Mouse (Mus musculus): ENCODE measurements around the gene Ppif.

- TF ChIP-seq POLR2A (IDR thresholded peaks at IDR 0.05; ENCODE audit: borderline replicate concordance, extremely low read depth, insufficient read depth, insufficient read length, poor library complexity, severe bottlenecking) (no peak), CTCF (IDR thresholded peaks at IDR 0.05; ENCODE audit: borderline replicate concordance, extremely low read depth, insufficient read depth, insufficient read length) (no peak)
Measured at GRCm38 (mm10) chr14:25693271-25693887, 575 bp upstream of the Ppif start.

Data from brain, embryonic 14.5 days (tissue).